15 mouse cellular contexts compared by ENCODE assay signal in genomic region chr7:111277703-111278102, GRCm38 (mm10).
"Had no signal": no experiment of that assay in that cellular context is flagged by ENCODE, and none has a peak within 500 bp of the region (broad histone marks: within the 10 kb centered on the region; RNA-seq: fewer than 3 reads in every experiment).

No protein-coding gene starts in this region.

- ATAC-seq: intestine, postnatal 0 days had no signal

- DNase-seq: kidney, adult 2 months; kidney, postnatal 25 days; layer of hippocampus, adult 9-11 months; layer of hippocampus, postnatal 36 days; left cerebral cortex, postnatal 4 days; liver, embryonic 13.5 days; lung, adult 18-20 months; lung, postnatal 14 days; midbrain, embryonic 14.5 days; retina, postnatal 1 day; right cerebral cortex, postnatal 25 days; spleen, adult 18-20 months; thymus, adult 18-20 months; thymus, postnatal 36 days had no signal
